Mouse (Mus musculus) MEL (cell line): ENCODE data around the gene Arhgap45.

Source experiments
- CHD1 ChIP-seq: IDR thresholded peaks from 2 replicates; pipeline ENCODE4 v1.6.1; 2012; ENCODE audit warnings: low read depth, mild to moderate bottlenecking, inconsistent platforms, low read length, improper control_type of control experiment
- CHD2 ChIP-seq: IDR thresholded peaks from 2 replicates; pipeline ENCODE4 v1.6.1; 2011; ENCODE audit warnings: low read length, improper control_type of control experiment
- CTCF ChIP-seq, 3 experiments: IDR thresholded peaks in 2 of 3; conservative IDR thresholded peaks in 1 of 3; 2 replicates each; pipeline ENCODE4 v1.5.1; 2011 to 2012; ENCODE audit warnings: low read length in 3 of 3, low read depth in 2 of 3, mild to moderate bottlenecking in 2 of 3, improper control_type of control experiment in 1 of 3, inconsistent platforms in 1 of 3, mixed read lengths in 1 of 3, moderate library complexity in 1 of 3; ENCODE audit not compliant: control insufficient read depth in 1 of 3, insufficient read depth in 1 of 3, poor library complexity in 1 of 3, severe bottlenecking in 1 of 3
- E2F4 ChIP-seq: IDR thresholded peaks from 2 replicates; pipeline ENCODE4 v1.6.1; 2011; ENCODE audit warnings: low read depth, low read length, improper control_type of control experiment, borderline replicate concordance
- EP300 ChIP-seq, 2 experiments: IDR thresholded peaks; 2 replicates each; pipeline ENCODE4 v1.6.1; 2011; ENCODE audit warnings: improper control_type of control experiment in 2 of 2, low read length in 2 of 2, low read depth in 1 of 2, mild to moderate bottlenecking in 1 of 2
- MAFK ChIP-seq: IDR thresholded peaks from 2 replicates; pipeline ENCODE4 v1.6.1; 2011; ENCODE audit warnings: low read depth, mild to moderate bottlenecking, low read length, improper control_type of control experiment, borderline replicate concordance
- MAZ ChIP-seq: IDR thresholded peaks from 2 replicates; pipeline ENCODE4 v1.6.1; 2012; ENCODE audit warnings: low read depth, mild to moderate bottlenecking, inconsistent platforms, low read length, improper control_type of control experiment
- POLR2A ChIP-seq, 2 experiments: IDR thresholded peaks; 2 replicates each; pipeline ENCODE4 v1.6.1; 2011 to 2012; ENCODE audit warnings: low read length in 2 of 2, mild to moderate bottlenecking in 2 of 2, control low read depth in 1 of 2, improper control_type of control experiment in 1 of 2, low read depth in 1 of 2, moderate library complexity in 1 of 2; ENCODE audit not compliant: control insufficient read depth in 1 of 2, insufficient read depth in 1 of 2, poor library complexity in 1 of 2
- POLR2AphosphoS2 ChIP-seq: IDR thresholded peaks from 2 replicates; pipeline ENCODE4 v1.6.1; 2011; ENCODE audit warnings: low read length, improper control_type of control experiment
- POLR2AphosphoS5 ChIP-seq: IDR thresholded peaks from 2 replicates; pipeline ENCODE4 v1.6.1; 2012; ENCODE audit warnings: low read depth, borderline replicate concordance, mild to moderate bottlenecking, inconsistent platforms, low read length, moderate library complexity, mixed read lengths
- TCF12 ChIP-seq: IDR thresholded peaks from 2 replicates; pipeline ENCODE4 v1.6.1; 2014; ENCODE audit warnings: low read depth, mild to moderate bottlenecking, inconsistent platforms, low read length, improper control_type of control experiment, moderate library complexity
- UBTF ChIP-seq: IDR thresholded peaks from 2 replicates; pipeline ENCODE4 v1.6.1; 2012; ENCODE audit warnings: low read depth, mild to moderate bottlenecking, inconsistent platforms, low read length, improper control_type of control experiment, moderate library complexity, borderline replicate concordance; ENCODE audit not compliant: insufficient read depth
- ZKSCAN1 ChIP-seq: IDR thresholded peaks from 2 replicates; pipeline ENCODE4 v1.6.1; 2012; ENCODE audit warnings: low read depth, mild to moderate bottlenecking, inconsistent platforms, low read length, improper control_type of control experiment, moderate library complexity

- TF ChIP-seq CTCF (IDR thresholded peaks at IDR 0.05 in 2 of 3, conservative IDR thresholded peaks at IDR 0.05 in 1 of 3; ENCODE audit: control insufficient read depth in 1 of 3, insufficient read depth in 1 of 3, low read depth in 2 of 3, low read length in 3 of 3, poor library complexity in 1 of 3, severe bottlenecking in 1 of 3) (no peak), UBTF (no peak), MAZ (peak; percentile 95), POLR2AphosphoS5 (no peak; the same call in 1 of the 2 replicates), CHD2 (no peak), E2F4 (no peak), MAFK (0 out of 2 replicates have a peak, but pooled peaks have one; percentile 16), ZKSCAN1 (no peak), EP300 (IDR thresholded peaks at IDR 0.05; ENCODE audit: low read depth in 1 of 2, low read length in 2 of 2) (no peak), CHD1 (no peak), POLR2A (IDR thresholded peaks at IDR 0.05; ENCODE audit: control insufficient read depth in 1 of 2, insufficient read depth in 1 of 2, low read depth in 1 of 2, low read length in 2 of 2, poor library complexity in 1 of 2) (peak in 1 of 2 experiments; percentile 62; a peak in 1 of 4 replicates), POLR2AphosphoS2 (peak; percentile 63; the same call in 1 of the 2 replicates), TCF12 (peak; percentile 34; the same call in 1 of the 2 replicates)
Observed at GRCm38 (mm10) chr10:80016511-80016910, at the start of gene Arhgap45.
